Mouse (Mus musculus) myocyte (in vitro differentiated cells): ENCODE measurements around the gene Ilk. TPM values are rescaled to one million over a fixed set of nuclear protein-coding genes. Genes with fewer than 3 reads are reported as not detected.

ENCODE experiments used
- H3K27me3 ChIP-seq: one replicate; pipeline ENCODE4 v1.6.1; 2011; ENCODE audit not compliant: control insufficient read depth, insufficient read depth, insufficient read length
- H3K36me3 ChIP-seq: one replicate; pipeline ENCODE4 v1.6.1; 2011; ENCODE audit not compliant: control insufficient read depth, insufficient read depth
- H3K4me2 ChIP-seq: one replicate; pipeline ENCODE4 v1.6.1; 2011; ENCODE audit warnings: low read depth, control low read depth
- H3K4me3 ChIP-seq: one replicate; pipeline ENCODE4 v1.5.1; 2011; ENCODE audit warnings: mild to moderate bottlenecking, control low read depth, moderate library complexity
- H3K79me2 ChIP-seq: one replicate; pipeline ENCODE4 v1.6.1; 2011; ENCODE audit not compliant: control insufficient read depth, insufficient read depth
- H3ac ChIP-seq: one replicate; pipeline ENCODE4 v1.6.1; 2011; ENCODE audit not compliant: control insufficient read depth, insufficient read length
- CEBPB ChIP-seq: IDR thresholded peaks from 2 replicates; pipeline ENCODE4 v1.6.1; 2011; ENCODE audit warnings: mild to moderate bottlenecking, moderate library complexity; ENCODE audit not compliant: poor library complexity, insufficient read depth, severe bottlenecking
- E2F4 ChIP-seq: IDR thresholded peaks from one replicate; pipeline ENCODE4 v1.6.1; 2011; ENCODE audit warnings: mild to moderate bottlenecking, control low read depth, moderate library complexity; ENCODE audit not compliant: insufficient read depth
- MAX ChIP-seq: IDR thresholded peaks from one replicate; pipeline ENCODE4 v1.6.1; 2011; ENCODE audit warnings: low read depth, mild to moderate bottlenecking, control low read depth
- MYOD1 ChIP-seq, 3 experiments: IDR thresholded peaks; one replicate each; pipeline ENCODE4 v1.6.1; 2011; ENCODE audit warnings: control low read depth in 2 of 3, low read depth in 2 of 3, mild to moderate bottlenecking in 2 of 3, moderate library complexity in 1 of 3; ENCODE audit not compliant: insufficient read length in 2 of 3, control insufficient read depth in 1 of 3
- MYOG ChIP-seq, 3 experiments: IDR thresholded peaks; one replicate each; pipeline ENCODE4 v1.6.1; 2011; ENCODE audit warnings: control low read depth in 2 of 3, low read depth in 2 of 3, mild to moderate bottlenecking in 2 of 3; ENCODE audit not compliant: insufficient read length in 2 of 3, control insufficient read depth in 1 of 3, insufficient read depth in 1 of 3
- POLR2A ChIP-seq: IDR thresholded peaks from one replicate; pipeline ENCODE4 v1.6.1; 2011; ENCODE audit warnings: low read depth, mild to moderate bottlenecking, control low read depth, moderate library complexity; ENCODE audit not compliant: insufficient read length
- POLR2AphosphoS2 ChIP-seq: IDR thresholded peaks from one replicate; pipeline ENCODE4 v1.6.1; 2011; ENCODE audit warnings: low read depth, control low read depth; ENCODE audit not compliant: insufficient read length
- REST ChIP-seq: IDR thresholded peaks from one replicate; pipeline ENCODE4 v1.6.1; 2011; ENCODE audit warnings: mild to moderate bottlenecking, control low read depth, moderate library complexity; ENCODE audit not compliant: insufficient read depth, insufficient read length
- SRF ChIP-seq: IDR thresholded peaks from one replicate; pipeline ENCODE4 v1.6.1; 2011; ENCODE audit warnings: low read depth; ENCODE audit not compliant: control insufficient read depth, insufficient read length
- TCF12 ChIP-seq: IDR thresholded peaks from one replicate; pipeline ENCODE4 v1.6.1; 2011; ENCODE audit warnings: mild to moderate bottlenecking, control low read depth; ENCODE audit not compliant: poor library complexity, insufficient read depth, severe bottlenecking
- TCF3 ChIP-seq: IDR thresholded peaks from one replicate; pipeline ENCODE4 v1.6.1; 2011; ENCODE audit warnings: low read depth, control low read depth; ENCODE audit not compliant: insufficient read length
- USF1 ChIP-seq: IDR thresholded peaks from one replicate; pipeline ENCODE4 v1.6.1; 2011; ENCODE audit warnings: low read depth, mild to moderate bottlenecking, control low read depth, moderate library complexity
- polyA plus RNA-seq: library from polyadenylated mRNA; unstranded; fragments of >200 nt; fragmentation: generic; extraction: Trizol; gene quantifications from one replicate; pipeline ENCODE4 v1.2.1, GENCODE M21; 2012; ENCODE audit warnings: missing spikeins

Gene Ilk
- polyA plus RNA-seq, 1 experiment, result 250 TPM

DNA sequence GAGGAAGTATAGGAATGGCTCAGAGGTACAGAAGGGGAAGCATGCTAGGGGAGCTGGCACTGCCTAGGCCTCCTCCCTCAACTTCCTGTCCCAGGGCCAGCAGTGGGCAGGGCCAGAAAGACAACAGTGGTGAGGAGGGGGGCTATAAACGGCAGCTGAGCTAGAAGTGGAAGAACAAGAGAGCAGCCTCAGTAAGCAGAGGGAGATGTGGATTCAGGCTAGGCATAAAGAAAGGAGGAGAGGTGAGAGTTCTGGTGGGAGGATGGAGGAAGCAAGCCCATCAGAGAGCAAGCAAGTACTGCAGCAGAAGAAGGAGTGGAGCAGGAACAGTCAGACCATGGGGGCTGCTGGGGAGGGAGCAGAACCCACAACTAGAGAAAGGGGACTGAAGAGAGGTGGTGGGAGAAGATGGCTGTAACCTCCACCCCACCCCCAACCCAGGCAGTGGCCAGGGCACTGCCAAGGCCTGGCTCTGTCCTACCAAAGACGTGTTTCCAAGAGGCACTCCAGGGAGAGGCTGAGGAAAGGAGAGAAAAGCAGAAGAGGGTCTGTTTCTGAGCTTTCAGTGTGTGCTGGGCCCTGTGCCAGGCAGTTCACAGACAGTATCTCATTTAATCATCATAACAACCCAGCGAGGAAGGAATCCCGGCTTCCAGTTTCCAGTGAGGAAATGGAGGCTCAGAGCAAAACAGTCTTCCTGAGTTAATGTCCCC lies 42.3 kb downstream of the Ilk start:
- no peaks in the 10 kb centered on the region for H3K36me3 ChIP-seq
- no peaks in the 10 kb centered on the region for H3K79me2 ChIP-seq
- H3K27me3 ChIP-seq, result peaks cover 5% of the 10 kb centered on the region
- TF ChIP-seq SRF (no peak), POLR2AphosphoS2 (no peak), MAX (no peak), CEBPB (no peak), MYOG (IDR thresholded peaks at IDR 0.05; ENCODE audit: control insufficient read depth in 1 of 3, insufficient read depth in 1 of 3, insufficient read length in 2 of 3, low read depth in 2 of 3) (no peak), REST (no peak), POLR2A (no peak), TCF12 (no peak), E2F4 (no peak), TCF3 (no peak), MYOD1 (IDR thresholded peaks at IDR 0.05; ENCODE audit: control insufficient read depth in 1 of 3, insufficient read length in 2 of 3, low read depth in 2 of 3) (no peak)
- H3ac ChIP-seq, result no peak overlapping the region
- peak overlapping the region; percentile 77 for H3K4me2 ChIP-seq
- no peak overlapping the region for H3K4me3 ChIP-seq

DNA sequence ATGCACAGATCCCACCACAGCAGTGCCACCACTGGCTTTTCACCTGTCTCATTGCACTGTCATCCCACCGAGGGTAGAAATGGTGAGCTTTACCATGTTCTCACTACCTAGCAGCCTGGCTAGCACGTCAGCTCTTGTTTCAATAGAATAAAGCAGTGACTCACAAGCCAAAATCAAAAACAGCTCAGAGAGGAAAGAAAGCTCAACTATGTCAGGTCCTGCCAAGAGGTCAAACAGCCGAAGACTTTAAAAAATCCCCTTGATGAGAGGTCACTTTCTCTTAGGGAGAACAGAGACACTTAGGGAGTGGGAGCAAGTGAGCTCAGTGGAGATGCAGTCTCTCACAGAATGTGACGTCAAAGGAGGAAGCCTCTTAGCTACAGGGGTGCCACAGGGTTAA lies 47.5 kb downstream of the Ilk start:
- Histone ChIP-seq H3K4me3 (no peak overlapping the region), H3K4me2 (no peak overlapping the region), H3K36me3 (no peaks in the 10 kb centered on the region), H3ac (no peak overlapping the region), H3K79me2 (no peaks in the 10 kb centered on the region), H3K27me3 (peaks cover 15% of the 10 kb centered on the region)
- TF ChIP-seq CEBPB (no peak), POLR2A (no peak), SRF (no peak), MYOG (IDR thresholded peaks at IDR 0.05; ENCODE audit: control insufficient read depth in 1 of 3, insufficient read depth in 1 of 3, insufficient read length in 2 of 3, low read depth in 2 of 3) (no peak), REST (no peak), USF1 (no peak), POLR2AphosphoS2 (no peak), MAX (no peak), TCF3 (no peak), E2F4 (no peak), TCF12 (no peak), MYOD1 (IDR thresholded peaks at IDR 0.05; ENCODE audit: control insufficient read depth in 1 of 3, insufficient read length in 2 of 3, low read depth in 2 of 3) (no peak)

DNA sequence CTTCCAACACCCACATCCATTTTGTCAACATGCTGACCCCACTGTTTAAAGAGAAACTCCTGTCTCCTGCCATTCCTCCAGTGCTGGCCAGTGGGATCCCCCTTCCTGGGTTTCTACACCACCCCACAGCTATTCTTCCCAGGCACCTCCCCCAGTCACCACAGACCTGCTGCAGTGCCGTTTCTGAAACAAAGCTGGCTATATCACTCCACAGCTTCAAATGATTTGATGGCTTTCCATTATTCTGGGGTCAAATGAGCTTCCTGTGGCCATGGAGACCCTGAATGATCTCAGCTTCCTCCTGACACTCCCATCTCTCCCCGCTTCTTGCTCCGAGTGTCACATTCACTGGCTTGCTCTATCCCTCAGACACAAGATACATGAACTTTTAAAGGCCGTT lies 48.2 kb downstream of the Ilk start:
- H3ac ChIP-seq, result no peak overlapping the region
- TF ChIP-seq E2F4, result no peak
- no peak for TF ChIP-seq MYOD1 (IDR thresholded peaks at IDR 0.05; ENCODE audit: control insufficient read depth in 1 of 3, insufficient read length in 2 of 3, low read depth in 2 of 3)
- TF ChIP-seq POLR2A, result no peak
- no peak for TF ChIP-seq USF1
- TF ChIP-seq REST, result no peak
- TF ChIP-seq TCF12, result no peak
- TF ChIP-seq CEBPB, result no peak
- no peak for TF ChIP-seq MAX
- TF ChIP-seq TCF3, result no peak
- no peak for TF ChIP-seq SRF
- TF ChIP-seq MYOG (IDR thresholded peaks at IDR 0.05; ENCODE audit: control insufficient read depth in 1 of 3, insufficient read depth in 1 of 3, insufficient read length in 2 of 3, low read depth in 2 of 3), result no peak
- no peak for TF ChIP-seq POLR2AphosphoS2
- H3K27me3 ChIP-seq, result peaks cover 15% of the 10 kb centered on the region
- no peak overlapping the region for H3K4me2 ChIP-seq
- no peaks in the 10 kb centered on the region for H3K79me2 ChIP-seq
- no peaks in the 10 kb centered on the region for H3K36me3 ChIP-seq
- H3K4me3 ChIP-seq, result no peak overlapping the region

DNA sequence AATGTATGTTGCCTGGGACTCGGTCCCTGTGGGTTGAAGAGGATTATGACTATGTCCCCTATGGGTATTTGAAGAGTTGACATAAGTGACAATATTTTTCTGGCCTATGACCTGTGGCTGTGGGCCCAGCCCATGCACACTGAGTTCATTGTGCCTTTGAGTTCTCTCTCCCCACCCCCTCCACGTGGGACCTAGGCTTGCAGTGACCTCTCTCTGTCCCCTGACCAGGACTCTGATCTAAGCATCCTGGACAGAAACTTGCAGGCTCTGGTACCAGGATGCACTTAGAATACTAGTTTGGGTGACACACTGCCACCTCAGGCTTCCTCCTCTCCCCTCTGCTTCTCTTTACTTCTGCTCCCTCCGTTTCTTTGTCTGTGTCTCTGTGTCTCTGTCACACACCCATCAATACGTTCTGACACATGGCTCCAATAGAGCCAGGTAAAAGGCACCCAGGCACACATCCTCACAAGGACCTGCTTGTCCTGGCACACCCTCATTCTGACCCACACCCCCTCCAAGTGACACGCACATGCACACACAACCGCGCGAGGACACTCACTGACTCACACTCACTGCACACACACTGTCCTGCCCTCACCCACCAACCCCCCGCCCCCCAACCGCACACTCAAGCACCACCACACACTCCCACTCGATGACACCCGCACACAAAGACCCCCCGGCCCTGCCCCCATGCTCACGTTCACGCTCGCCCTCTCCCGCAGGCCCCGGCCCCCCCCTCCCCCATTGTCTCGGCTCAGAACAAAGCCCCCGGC lies 50.3 kb downstream of the Ilk start:
- Histone ChIP-seq H3K4me3 (no peak overlapping the region), H3K79me2 (no peaks in the 10 kb centered on the region), H3K36me3 (no peaks in the 10 kb centered on the region), H3K4me2 (no peak overlapping the region), H3K27me3 (peaks cover 15% of the 10 kb centered on the region), H3ac (no peak overlapping the region)
- TF ChIP-seq SRF (no peak), REST (no peak), TCF3 (no peak), POLR2AphosphoS2 (no peak), MYOG (IDR thresholded peaks at IDR 0.05; ENCODE audit: control insufficient read depth in 1 of 3, insufficient read depth in 1 of 3, insufficient read length in 2 of 3, low read depth in 2 of 3) (no peak), TCF12 (no peak), E2F4 (no peak), MYOD1 (IDR thresholded peaks at IDR 0.05; ENCODE audit: control insufficient read depth in 1 of 3, insufficient read length in 2 of 3, low read depth in 2 of 3) (no peak), POLR2A (no peak)
